Mouse (Mus musculus): ENCODE results near the gene Csnk1g1.
A peak's percentile ranks its signal among the peaks of the same experiment; 100 is the strongest.

- TF ChIP-seq POLR2A (IDR thresholded peaks at IDR 0.05; ENCODE audit: extremely low read depth, insufficient read depth, low read length) (0 out of 2 replicates have a peak, but pooled peaks have one; percentile 17), CTCF (IDR thresholded peaks at IDR 0.05; ENCODE audit: low read depth, low read length) (no peak)
These were observed at the start of gene Csnk1g1, which contains the start of gene Trip4 for GRCm38 (mm10) chr9:65908394-65909300.
